Mouse (Mus musculus): ENCODE results near the gene Henmt1. TPM values are rescaled to one million over a fixed set of nuclear protein-coding genes. Genes with fewer than 3 reads are reported as not detected.

Henmt1 gene
- polyA plus RNA-seq, 1 experiment from 2014 or later: 2.3 TPM

DNA sequence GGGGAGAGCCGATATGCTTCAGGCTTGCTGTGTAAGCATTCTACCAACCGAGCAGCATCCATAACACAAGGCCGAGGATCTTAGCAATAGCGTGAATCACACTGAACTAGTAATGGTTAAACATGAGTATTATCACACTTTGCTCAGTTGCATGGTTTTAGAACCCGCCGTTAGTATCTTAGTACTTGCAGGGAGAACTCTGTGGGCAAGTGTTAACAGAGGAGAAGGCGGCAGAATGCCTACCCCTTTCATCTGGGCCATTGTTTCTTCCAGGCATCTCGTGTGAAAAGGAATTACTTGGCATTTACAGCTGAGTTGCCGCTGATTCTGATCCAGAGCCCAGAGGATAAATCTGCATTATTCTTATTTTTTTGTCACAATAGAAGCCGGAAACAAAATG is 1.3 kb downstream of the Henmt1 start:
- 82% methylated on average over 10 of the region's 10 CpGs for WGBS
- no peak overlapping the region for H3K9ac ChIP-seq
- no peak overlapping the region for H3K4me3 ChIP-seq
- H3K27ac ChIP-seq (replicated peaks): no peak overlapping the region
- no peaks in the 10 kb centered on the region for H3K4me1 ChIP-seq (replicated peaks)
- H3K27me3 ChIP-seq: no peaks in the 10 kb centered on the region
- 0 out of 2 replicates have a peak overlapping the region, but pooled peaks have one; percentile 69 for H3K4me2 ChIP-seq
- no peaks in the 10 kb centered on the region for H3K36me3 ChIP-seq
- no peaks in the 10 kb centered on the region for H3K9me3 ChIP-seq
- ATAC-seq (ENCODE audit: low FRiP score, low read depth): no peak

DNA sequence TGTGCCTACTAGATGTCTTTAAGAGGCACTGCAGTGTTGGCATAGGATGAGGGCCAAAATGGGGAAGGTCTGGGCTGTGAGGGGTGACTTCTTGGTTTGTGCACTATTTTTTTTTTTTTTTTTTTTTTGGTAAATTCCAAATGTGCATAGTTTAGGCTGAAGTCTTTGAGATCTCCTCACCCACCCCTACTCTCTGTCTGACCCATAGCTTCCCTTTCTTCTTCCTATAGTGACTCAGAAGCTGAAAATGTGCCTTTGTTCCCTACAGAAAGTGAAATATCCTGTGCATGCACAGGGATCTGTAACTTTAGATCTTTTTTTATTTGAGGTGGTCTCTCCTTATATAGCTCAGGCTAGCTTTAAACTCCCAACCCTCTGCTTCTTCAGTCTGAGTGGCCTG is 18.3 kb downstream of the Henmt1 start:
- no peak for ATAC-seq (ENCODE audit: low FRiP score, low read depth)
- no peak overlapping the region for H3K4me2 ChIP-seq

DNA sequence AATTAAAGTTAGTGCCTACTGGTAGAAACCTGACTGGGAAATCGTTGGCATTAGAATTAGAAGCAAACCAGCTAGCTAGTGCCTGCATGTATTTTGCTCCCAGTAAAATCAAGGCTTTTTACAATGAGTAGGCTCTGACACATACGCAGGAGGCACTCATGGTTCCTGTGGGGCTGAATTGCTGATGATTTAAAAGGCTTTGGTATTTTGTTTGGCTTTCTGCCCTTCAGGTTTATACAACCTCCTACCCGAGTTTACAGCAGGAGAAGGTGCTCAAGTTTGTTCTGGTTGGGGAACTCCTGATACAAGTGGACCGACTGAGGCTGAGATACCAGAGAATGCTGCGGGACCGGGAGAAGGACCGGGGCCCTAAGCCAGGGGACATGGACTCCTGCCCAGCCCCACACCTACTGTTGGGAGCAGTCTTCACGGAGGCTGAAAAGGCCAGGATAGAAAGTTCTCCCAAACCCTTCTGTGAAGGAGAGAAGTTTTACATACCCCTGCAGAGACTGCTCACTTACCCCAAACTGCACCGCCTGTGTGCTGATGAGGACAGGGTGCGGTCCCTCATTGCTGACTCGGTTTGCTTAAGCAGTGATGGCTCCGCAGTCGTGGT is 20.1 kb downstream of the Henmt1 start:
- Histone ChIP-seq H3K4me3 (no peak overlapping the region), H3K9ac (no peak overlapping the region), H3K36me3 (no peaks in the 10 kb centered on the region), H3K4me1 (replicated peaks) (peaks cover 21% of the 10 kb centered on the region), H3K9me3 (no peaks in the 10 kb centered on the region), H3K27me3 (no peaks in the 10 kb centered on the region), H3K4me2 (no peak overlapping the region), H3K27ac (replicated peaks) (no peak overlapping the region)
- 74% methylated on average over 13 of the region's 13 CpGs for WGBS
- no peak for ATAC-seq (ENCODE audit: low FRiP score, low read depth)

More for the DNA sequence above, 18.3 kb downstream of the Henmt1 start:
- Histone ChIP-seq H3K4me1 (replicated peaks) (peaks cover 21% of the 10 kb centered on the region), H3K27ac (replicated peaks) (no peak overlapping the region), H3K9ac (no peak overlapping the region), H3K36me3 (no peaks in the 10 kb centered on the region), H3K9me3 (no peaks in the 10 kb centered on the region), H3K27me3 (no peaks in the 10 kb centered on the region), H3K4me3 (no peak overlapping the region)

DNA sequence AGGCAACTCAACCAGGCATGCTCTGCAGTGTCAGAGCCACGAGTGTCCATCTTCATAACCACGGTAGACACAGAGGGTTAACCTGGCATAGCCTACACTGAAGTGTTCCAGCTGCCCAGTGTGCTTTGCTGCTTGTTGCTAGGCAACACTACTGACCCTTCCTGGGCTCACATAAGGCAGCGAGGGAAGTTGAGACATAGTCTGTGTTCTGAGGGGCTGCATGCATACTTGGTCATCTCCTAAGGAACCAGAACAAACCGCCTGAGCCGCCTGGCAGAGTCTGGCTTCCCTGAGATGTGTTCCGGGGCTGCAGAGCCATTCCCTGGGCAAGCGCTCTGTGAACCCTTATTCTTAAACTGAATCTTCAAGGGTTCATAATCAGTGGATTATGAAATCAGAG is 21.6 kb downstream of the Henmt1 start:
- WGBS: 17% methylated on average over 7 of the region's 7 CpGs
- Histone ChIP-seq H3K27ac (replicated peaks) (peak overlapping the region; percentile 88), H3K9me3 (no peaks in the 10 kb centered on the region), H3K27me3 (no peaks in the 10 kb centered on the region), H3K4me3 (peak overlapping the region; percentile 24), H3K4me2 (peak overlapping the region; percentile 51), H3K9ac (peak overlapping the region; percentile 33; the same call in 1 of the 2 replicates), H3K36me3 (no peaks in the 10 kb centered on the region), H3K4me1 (replicated peaks) (peaks cover 21% of the 10 kb centered on the region)
- ATAC-seq (ENCODE audit: low FRiP score, low read depth): peak; percentile 96

DNA sequence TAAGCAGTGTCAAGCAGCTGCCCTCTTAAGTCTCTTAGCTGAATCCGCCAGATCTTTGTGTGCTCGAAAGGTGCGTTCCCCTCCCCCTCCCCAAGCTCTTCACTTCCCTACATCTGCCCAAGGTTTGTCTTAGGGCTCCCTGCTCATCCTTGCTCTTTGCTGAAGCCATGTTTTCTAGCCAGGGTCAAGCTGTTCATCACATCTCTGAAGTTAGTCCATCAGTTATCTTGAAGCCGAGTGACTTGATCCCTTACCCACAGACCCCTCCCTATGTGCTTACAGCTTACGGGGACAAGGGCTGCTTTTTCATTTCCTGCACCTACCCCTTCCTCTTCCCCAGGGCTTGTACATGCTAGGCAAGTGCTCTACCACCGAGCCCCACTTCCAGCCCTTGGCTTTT is 22.0 kb downstream of the Henmt1 start:
- no peaks in the 10 kb centered on the region for H3K36me3 ChIP-seq
- H3K27ac ChIP-seq (replicated peaks): peak overlapping the region; percentile 88
- WGBS: 20% methylated on average over 6 of the region's 6 CpGs
- peaks cover 21% of the 10 kb centered on the region for H3K4me1 ChIP-seq (replicated peaks)
- H3K4me2 ChIP-seq: peak overlapping the region; percentile 51
- H3K9me3 ChIP-seq: no peaks in the 10 kb centered on the region
- peak; percentile 60 for ATAC-seq (ENCODE audit: low FRiP score, low read depth)
- no peaks in the 10 kb centered on the region for H3K27me3 ChIP-seq
- peak overlapping the region; percentile 24 for H3K4me3 ChIP-seq
- H3K9ac ChIP-seq: peak overlapping the region; percentile 33; the same call in 1 of the 2 replicates

DNA sequence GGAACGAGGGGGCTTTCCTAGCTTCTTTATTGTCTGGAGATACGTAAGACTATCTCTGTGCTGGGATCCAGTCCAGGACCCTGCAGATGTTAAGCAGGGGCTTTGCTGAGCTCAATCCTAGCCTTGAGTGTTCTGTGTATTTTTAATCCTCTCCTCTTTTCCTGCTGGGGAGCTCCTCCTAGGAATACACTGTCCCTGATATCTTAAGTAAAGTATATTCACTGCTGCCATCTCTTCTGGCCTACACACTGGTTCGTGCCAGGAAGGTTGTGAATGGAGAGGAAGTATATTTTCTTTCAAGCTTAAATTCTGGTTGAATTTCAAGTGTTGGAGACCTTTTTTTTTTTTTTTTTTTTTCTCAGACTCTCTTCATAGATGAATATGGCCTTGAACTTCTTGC is 23.6 kb downstream of the Henmt1 start:
- WGBS: 79% methylated on average over 3 of the region's 3 CpGs
- Histone ChIP-seq H3K36me3 (no peaks in the 10 kb centered on the region), H3K27ac (replicated peaks) (no peak overlapping the region), H3K4me1 (replicated peaks) (peaks cover 21% of the 10 kb centered on the region), H3K9me3 (no peaks in the 10 kb centered on the region), H3K27me3 (no peaks in the 10 kb centered on the region), H3K4me2 (no peak overlapping the region), H3K9ac (no peak overlapping the region), H3K4me3 (no peak overlapping the region)
- no peak for ATAC-seq (ENCODE audit: low FRiP score, low read depth)

DNA sequence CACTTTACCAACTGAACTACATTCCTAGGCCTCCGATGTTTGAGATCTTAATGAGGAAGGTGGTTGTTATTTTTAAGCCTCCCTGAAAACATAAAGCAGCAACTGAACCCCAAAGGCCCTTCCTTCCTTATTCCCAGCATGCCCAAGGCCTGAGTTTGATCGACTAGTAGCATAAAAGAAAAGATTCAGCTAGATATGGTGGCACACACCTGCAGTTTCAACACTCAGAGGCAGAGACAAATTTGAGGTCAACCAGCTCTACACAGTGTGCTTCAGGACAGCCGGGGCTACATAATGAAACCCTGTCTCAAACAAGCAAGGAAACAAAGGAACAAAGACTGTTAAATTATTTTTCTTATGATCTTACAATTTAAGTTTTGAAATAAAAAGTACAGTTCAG is 24.1 kb downstream of the Henmt1 start:
- no peaks in the 10 kb centered on the region for H3K9me3 ChIP-seq
- ATAC-seq (ENCODE audit: low FRiP score, low read depth): no peak
- no peak overlapping the region for H3K4me2 ChIP-seq
- WGBS: 89% methylated on average over 3 of the region's 3 CpGs
- no peaks in the 10 kb centered on the region for H3K27me3 ChIP-seq
- H3K4me3 ChIP-seq: no peak overlapping the region
- no peak overlapping the region for H3K27ac ChIP-seq (replicated peaks)
- H3K9ac ChIP-seq: no peak overlapping the region
- H3K4me1 ChIP-seq (replicated peaks): peaks cover 21% of the 10 kb centered on the region
- no peaks in the 10 kb centered on the region for H3K36me3 ChIP-seq

DNA sequence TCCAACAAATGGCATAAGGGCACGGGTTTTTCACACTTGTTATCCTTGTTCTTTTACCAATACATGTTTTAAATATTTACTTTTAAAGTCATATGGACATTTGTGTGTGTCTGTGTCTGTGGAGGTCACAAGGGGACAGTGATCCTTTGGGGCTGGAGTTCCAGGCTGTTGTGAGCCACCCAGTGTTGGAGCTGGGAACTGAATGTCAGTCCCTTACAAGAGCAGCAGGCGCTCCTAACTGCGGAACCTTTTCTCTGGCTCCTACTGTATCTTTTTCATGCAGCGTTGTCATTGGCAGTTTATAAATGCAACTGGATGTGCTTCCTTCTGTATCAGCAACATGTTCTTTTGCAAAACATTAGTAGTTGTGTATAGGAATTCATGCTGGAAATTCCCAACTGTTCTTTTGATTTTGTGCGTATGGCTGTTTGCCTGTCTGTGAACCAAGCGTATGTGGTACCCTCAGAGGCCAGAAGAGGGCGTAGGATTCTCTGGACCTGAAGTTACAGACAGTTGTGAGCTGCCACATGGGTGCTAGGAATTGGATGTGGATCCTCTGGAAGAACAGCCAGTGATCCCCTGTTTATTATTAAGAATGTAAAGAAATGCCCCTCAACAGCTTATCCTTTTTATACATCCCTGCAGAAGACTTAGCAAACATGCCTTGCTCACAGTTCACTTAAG is 24.8 kb downstream of the Henmt1 start:
- H3K4me1 ChIP-seq (replicated peaks): peaks cover 21% of the 10 kb centered on the region
- no peaks in the 10 kb centered on the region for H3K36me3 ChIP-seq
- no peaks in the 10 kb centered on the region for H3K9me3 ChIP-seq
- H3K4me3 ChIP-seq: no peak overlapping the region
- whole genome bisulfite sequencing: 73% methylated on average over 7 of the region's 7 CpGs
- H3K27ac ChIP-seq (replicated peaks): no peak overlapping the region
- H3K4me2 ChIP-seq: no peak overlapping the region
- H3K27me3 ChIP-seq: no peaks in the 10 kb centered on the region
- H3K9ac ChIP-seq: no peak overlapping the region
- ATAC-seq (ENCODE audit: low FRiP score, low read depth): no peak

DNA sequence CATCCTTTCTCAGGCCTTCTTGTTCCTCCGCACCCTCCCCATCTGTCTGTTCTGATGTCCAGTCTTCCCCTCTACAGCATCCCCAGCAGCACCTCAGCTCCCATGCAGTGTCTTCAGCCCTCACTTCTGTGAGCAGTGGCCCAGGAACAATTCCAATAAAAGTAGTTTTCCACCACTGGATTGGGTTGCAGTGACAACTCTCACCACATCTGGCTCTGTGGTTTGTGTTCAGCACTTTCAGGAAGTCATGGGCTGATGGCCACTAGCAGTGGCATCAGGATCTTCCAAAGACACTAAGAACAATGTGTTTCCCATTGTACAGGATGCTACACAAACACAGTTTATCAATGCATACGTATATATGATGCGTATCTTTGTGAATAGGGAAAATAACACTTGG is 26.4 kb downstream of the Henmt1 start:
- Histone ChIP-seq H3K4me3 (no peak overlapping the region), H3K4me1 (replicated peaks) (peaks cover 17% of the 10 kb centered on the region), H3K4me2 (no peak overlapping the region), H3K27ac (replicated peaks) (no peak overlapping the region), H3K27me3 (no peaks in the 10 kb centered on the region), H3K36me3 (peaks cover 6% of the 10 kb centered on the region; the same call in 1 of the 2 replicates), H3K9me3 (no peaks in the 10 kb centered on the region), H3K9ac (no peak overlapping the region)
- ATAC-seq (ENCODE audit: low FRiP score, low read depth): no peak
- 94% methylated on average over 3 of the region's 3 CpGs for WGBS

DNA sequence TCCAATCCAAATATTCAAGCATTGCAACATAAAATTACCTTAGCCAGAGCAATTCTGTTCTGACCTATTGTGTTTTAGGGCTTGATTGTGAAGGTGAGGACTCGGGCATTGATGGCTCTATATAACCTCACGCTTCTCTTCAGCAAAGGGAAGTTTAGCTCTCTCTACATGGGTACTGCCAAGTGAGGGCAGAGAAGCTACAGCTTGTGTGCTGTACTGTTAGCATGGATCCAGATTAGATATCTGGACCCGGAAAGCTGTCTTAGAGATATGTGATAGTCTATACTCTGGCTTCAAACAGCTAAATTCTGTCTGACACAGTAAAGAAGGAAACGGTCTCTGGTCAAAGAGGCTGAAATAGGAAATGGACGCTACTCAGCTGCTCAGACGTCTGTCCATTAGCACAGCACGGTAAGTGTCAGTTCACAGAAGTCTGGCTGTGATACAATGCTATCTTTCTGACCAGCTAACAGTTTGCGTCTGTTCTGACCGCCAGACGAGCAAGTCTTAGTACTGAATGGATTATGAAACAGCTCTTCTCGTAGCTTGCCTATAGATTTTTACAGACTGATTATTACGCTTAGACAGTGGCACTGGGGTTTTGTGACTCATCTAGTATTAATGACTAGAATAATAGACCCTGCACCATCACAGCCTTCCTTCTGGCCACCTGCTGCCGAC is 34.4 kb downstream of the Henmt1 start:
- Histone ChIP-seq H3K4me2 (no peak overlapping the region), H3K27me3 (no peaks in the 10 kb centered on the region), H3K9ac (no peak overlapping the region), H3K9me3 (no peaks in the 10 kb centered on the region), H3K27ac (replicated peaks) (no peak overlapping the region), H3K4me1 (replicated peaks) (no peaks in the 10 kb centered on the region), H3K36me3 (peaks cover 37% of the 10 kb centered on the region), H3K4me3 (no peak overlapping the region)
- WGBS: 81% methylated on average over 13 of the region's 13 CpGs
- no peak for ATAC-seq (ENCODE audit: low FRiP score, low read depth)

DNA sequence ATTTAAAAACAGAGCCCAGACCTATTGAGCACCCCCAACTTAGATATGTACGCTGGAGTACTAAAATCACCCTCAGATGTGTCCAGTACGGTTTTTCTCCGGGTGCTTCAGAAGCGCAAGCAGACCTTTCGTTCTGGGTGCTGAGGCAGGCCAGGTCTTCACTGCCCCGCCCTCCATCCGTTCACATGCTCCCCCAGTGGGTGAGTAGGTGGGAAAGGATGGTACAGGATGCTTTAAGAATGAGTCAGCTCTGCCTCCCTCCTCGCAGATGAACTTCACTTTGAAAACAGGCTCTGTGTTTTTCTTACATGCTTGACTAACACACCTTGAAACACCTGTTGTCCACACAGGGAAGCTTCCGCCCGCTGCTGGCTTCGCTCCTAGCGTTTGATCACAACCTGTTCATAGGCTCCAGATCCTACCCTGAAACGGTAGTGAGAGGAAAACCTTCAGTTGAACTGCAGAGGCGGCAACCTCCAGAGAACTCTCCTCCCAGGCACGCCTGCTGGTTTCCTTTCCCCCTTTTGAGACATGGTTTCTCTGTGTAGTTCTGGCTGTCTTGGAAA is 35.3 kb downstream of the Henmt1 start:
- ATAC-seq (ENCODE audit: low FRiP score, low read depth): no peak
- Histone ChIP-seq H3K36me3 (peaks cover 44% of the 10 kb centered on the region), H3K27ac (replicated peaks) (no peak overlapping the region), H3K27me3 (no peaks in the 10 kb centered on the region), H3K4me3 (no peak overlapping the region), H3K9me3 (no peaks in the 10 kb centered on the region), H3K4me2 (no peak overlapping the region), H3K9ac (no peak overlapping the region), H3K4me1 (replicated peaks) (no peaks in the 10 kb centered on the region)
- 90% methylated on average over 15 of the region's 15 CpGs for WGBS

DNA sequence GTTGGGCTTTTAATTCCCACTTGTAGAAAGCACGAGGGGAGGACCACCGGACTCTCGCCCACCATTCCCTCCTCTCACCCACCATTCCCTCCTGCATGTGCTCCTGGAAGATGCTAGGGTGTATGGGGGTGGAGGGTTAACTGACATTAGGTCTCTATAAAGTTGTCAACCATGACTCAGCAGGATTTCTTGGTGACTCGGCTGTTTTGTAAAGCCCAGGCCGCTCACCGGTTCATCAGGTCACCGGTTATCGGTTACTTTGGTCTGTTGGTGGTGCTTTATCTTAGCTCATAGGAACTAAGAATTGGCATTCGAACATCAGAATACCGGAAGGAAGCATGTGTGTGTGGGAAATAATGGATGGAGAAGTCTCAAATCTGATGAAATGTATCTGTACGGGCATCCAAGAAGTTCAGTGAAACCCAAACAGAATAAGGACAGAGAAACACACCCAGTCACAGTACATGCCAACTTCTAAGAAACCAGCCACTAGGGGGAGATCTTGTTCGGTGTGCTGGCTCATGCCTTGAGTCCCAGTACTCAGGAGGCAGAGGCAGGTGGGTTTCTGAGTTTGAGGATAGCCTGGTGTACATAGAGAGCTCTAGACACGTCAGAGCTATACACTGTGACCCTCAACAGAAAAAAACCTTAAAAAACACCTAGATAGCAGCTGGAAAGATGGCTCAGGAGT is 37.8 kb downstream of the Henmt1 start:
- Histone ChIP-seq H3K4me1 (replicated peaks) (no peaks in the 10 kb centered on the region), H3K9me3 (no peaks in the 10 kb centered on the region), H3K27me3 (no peaks in the 10 kb centered on the region), H3K9ac (no peak overlapping the region), H3K36me3 (peaks cover 54% of the 10 kb centered on the region), H3K4me3 (no peak overlapping the region), H3K4me2 (no peak overlapping the region), H3K27ac (replicated peaks) (no peak overlapping the region)
- 97% methylated on average over 13 of the region's 13 CpGs for WGBS
- no peak for ATAC-seq (ENCODE audit: low FRiP score, low read depth)

Data from hindbrain, embryonic 15.5 days (tissue).